Mouse (Mus musculus) hindbrain, embryonic 14.5 days (tissue): Measurements from ENCODE around the gene Tmem210. TPM values are rescaled to one million over a fixed set of nuclear protein-coding genes. Genes with fewer than 3 reads are reported as not detected.
A peak's percentile ranks its signal among the peaks of the same experiment; 100 is the strongest.

Source experiments
- ATAC-seq: fragments of 200-750 bp; cut with Nextera tagmentation; 2 replicates; pipeline ENCODE4 v1.8.0; 2017; ENCODE audit warnings: moderate number of reproducible peaks, mild to moderate bottlenecking, moderate TSS enrichment, moderate library complexity; ENCODE audit not compliant: low FRiP score
- DNase-seq: peaks from one replicate; pipeline ENCODE4 v3.0.0-alpha.2; 2015; ENCODE audit warnings: low spot score
- H3K27ac ChIP-seq: fragments of 300-500 bp; sonication (generic); 2 replicates; pipeline ENCODE4 v1.5.1; 2014; ENCODE audit warnings: mild to moderate bottlenecking, moderate library complexity
- H3K27me3 ChIP-seq: fragments of 300-500 bp; sonication (generic); 2 replicates; pipeline ENCODE4 v1.6.1; 2014; ENCODE audit warnings: mild to moderate bottlenecking, low read length, mixed read lengths; ENCODE audit not compliant: control insufficient read depth, insufficient read depth
- H3K36me3 ChIP-seq: fragments of 300-500 bp; sonication (generic); replicated peaks from 2 replicates; pipeline ENCODE4 v1.6.1; 2014; ENCODE audit not compliant: control insufficient read depth, insufficient read depth
- H3K4me1 ChIP-seq: fragments of 300-500 bp; sonication (generic); replicated peaks from 2 replicates; pipeline ENCODE4 v1.6.1; 2014; ENCODE audit warnings: antibody characterized with exemption, low read length, mixed read lengths; ENCODE audit not compliant: control insufficient read depth, insufficient read depth
- H3K4me2 ChIP-seq: fragments of 300-500 bp; sonication (generic); replicated peaks from 2 replicates; pipeline ENCODE4 v1.6.1; 2014; ENCODE audit warnings: mild to moderate bottlenecking, moderate library complexity
- H3K4me3 ChIP-seq: fragments of 300-500 bp; sonication (generic); replicated peaks from 2 replicates; pipeline ENCODE4 v1.5.1; 2014; ENCODE audit warnings: mild to moderate bottlenecking, low read length
- H3K9ac ChIP-seq: fragments of 300-500 bp; sonication (generic); 2 replicates; pipeline ENCODE4 v1.6.1; 2014
- H3K9me3 ChIP-seq: fragments of 300-500 bp; sonication (generic); 2 replicates; pipeline ENCODE4 v1.6.1; 2016; ENCODE audit warnings: low read length; ENCODE audit not compliant: control insufficient read depth
- WGBS: fragments of 180-500 bp; shearing (Covaris S2); extraction: QIAGEN DNeasy Blood & Tissue Kit; methylation state at CpG from one replicate; pipeline ENCODE4 v1.1.7; 2014; 5-methylcytosine and 5-hydroxymethylcytosine counted together
- polyA plus RNA-seq: library from polyadenylated mRNA; unstranded; fragments of >200 nt; fragmentation: Nextera tagmentation; extraction: Ambion mirVana; gene quantifications from 2 replicates; pipeline ENCODE4 v1.2.1, GENCODE M21; 2014

The Tmem210 gene
- polyA plus RNA-seq, 1 experiment from 2014 or later = not detected

- peaks cover 7% of the 10 kb centered on the region for H3K36me3 ChIP-seq
- 0 out of 2 replicates have a peak, but pooled peaks cover 7% of the 10 kb centered on the region for H3K4me1 ChIP-seq
- peak within 1 kb of the TSS; percentile 72 for H3K9ac ChIP-seq
- peaks cover 50% of the 10 kb centered on the region for H3K27me3 ChIP-seq
- peak within 1 kb of the TSS; percentile 84 for H3K27ac ChIP-seq
- H3K9me3 ChIP-seq = no peaks in the 10 kb centered on the region
- H3K4me2 ChIP-seq = peak within 1 kb of the TSS; percentile 64
- peak; percentile 93 for DNase-seq
- WGBS = 9% methylated on average over 58 of the region's 58 CpGs
- peak within 1 kb of the TSS; percentile 48 for H3K4me3 ChIP-seq
- peak; percentile 91 for ATAC-seq
Observed at GRCm38 (mm10) chr2:25318971-25319773, 31.2 kb downstream of the Tmem210 start, which contains the start of gene Grin1. Gene Grin1 (minus strand): TSS chr2:25319187.

GRCm38 (mm10) chr2:25320084-25320483 lies 32.1 kb downstream of the Tmem210 start:
- DNase-seq (no peak), ATAC-seq (no peak)
- H3K4me1 ChIP-seq = 0 out of 2 replicates have a peak, but pooled peaks cover 7% of the 10 kb centered on the region
- WGBS = 36% methylated on average over 2 of the region's 2 CpGs
- H3K4me2 ChIP-seq = no peak overlapping the region
- no peak overlapping the region for H3K4me3 ChIP-seq
- H3K9me3 ChIP-seq = no peaks in the 10 kb centered on the region
- peaks cover 42% of the 10 kb centered on the region for H3K27me3 ChIP-seq
- H3K9ac ChIP-seq = no peak overlapping the region
- no peak overlapping the region for H3K27ac ChIP-seq
- H3K36me3 ChIP-seq = 0 out of 2 replicates have a peak, but pooled peaks cover under 1% of the 10 kb centered on the region

DNA sequence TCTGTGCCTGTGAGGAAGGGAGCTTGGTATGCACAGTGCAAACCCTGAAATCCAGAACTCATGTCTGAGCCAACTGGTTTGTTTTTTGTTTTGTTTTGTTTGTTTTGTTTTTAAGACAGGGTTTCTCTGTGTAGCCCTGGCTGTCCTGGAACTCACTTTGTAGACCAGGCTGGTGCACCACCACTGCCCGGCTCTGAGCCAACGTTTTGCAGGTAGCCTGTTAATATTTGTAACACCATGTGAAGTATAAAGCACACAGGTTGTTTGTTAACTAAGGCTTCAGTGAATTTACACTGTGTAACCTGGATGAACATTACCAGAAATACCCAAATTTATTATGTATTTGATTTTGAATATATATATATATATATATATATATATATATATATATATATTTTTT lies 38.1 kb downstream of the Tmem210 start:
- Histone ChIP-seq H3K9me3 (no peaks in the 10 kb centered on the region), H3K4me2 (no peak overlapping the region), H3K27ac (no peak overlapping the region), H3K4me3 (no peak overlapping the region), H3K9ac (no peak overlapping the region), H3K27me3 (peaks cover 12% of the 10 kb centered on the region; the same call in 1 of the 2 replicates), H3K4me1 (no peaks in the 10 kb centered on the region), H3K36me3 (no peaks in the 10 kb centered on the region)
- ATAC-seq (no peak), DNase-seq (no peak)
- 76% methylated on average over 2 of the region's 2 CpGs for WGBS

- H3K9ac ChIP-seq = no peak overlapping the region
- no peak overlapping the region for H3K4me2 ChIP-seq
- peaks cover 10% of the 10 kb centered on the region for H3K4me1 ChIP-seq
- peak; percentile 49 for DNase-seq
- no peak for ATAC-seq
- 32% methylated on average over 7 of the region's 7 CpGs for WGBS
- H3K27ac ChIP-seq = no peak overlapping the region
- no peaks in the 10 kb centered on the region for H3K27me3 ChIP-seq
- no peaks in the 10 kb centered on the region for H3K9me3 ChIP-seq
- H3K4me3 ChIP-seq = no peak overlapping the region
- no peaks in the 10 kb centered on the region for H3K36me3 ChIP-seq
Observed at GRCm38 (mm10) chr2:25328440-25328839, 40.5 kb downstream of the Tmem210 start.

GRCm38 (mm10) chr2:25331470-25331869 lies 43.5 kb downstream of the Tmem210 start:
- ATAC-seq (no peak), DNase-seq (no peak)
- H3K9ac ChIP-seq = peak overlapping the region; percentile 97
- H3K27ac ChIP-seq = no peak overlapping the region
- no peaks in the 10 kb centered on the region for H3K9me3 ChIP-seq
- 62% methylated on average over 9 of the region's 9 CpGs for WGBS
- H3K4me3 ChIP-seq = peak overlapping the region; percentile 98
- peak overlapping the region; percentile 91 for H3K4me2 ChIP-seq
- H3K36me3 ChIP-seq = peaks cover 26% of the 10 kb centered on the region
- H3K27me3 ChIP-seq = no peaks in the 10 kb centered on the region
- H3K4me1 ChIP-seq = peaks cover 15% of the 10 kb centered on the region

- Histone ChIP-seq H3K9me3 (no peaks in the 10 kb centered on the region), H3K4me1 (peaks cover 15% of the 10 kb centered on the region), H3K27me3 (no peaks in the 10 kb centered on the region), H3K4me2 (peak within 1 kb of the TSS; percentile 91), H3K9ac (peak within 1 kb of the TSS; percentile 97), H3K27ac (peak within 1 kb of the TSS; percentile 94), H3K4me3 (peak within 1 kb of the TSS; percentile 98), H3K36me3 (peaks cover 36% of the 10 kb centered on the region)
- ATAC-seq (peak; percentile 98), DNase-seq (peak; percentile 100)
- WGBS = under 1% methylated on average over 68 of the region's 78 CpGs
Observed at GRCm38 (mm10) chr2:25332286-25333160, 44.6 kb downstream of the Tmem210 start, which contains the start of gene Man1b1. Gene Man1b1 (plus strand): TSS chr2:25332338.

- WGBS = 88% methylated on average over 2 of the region's 2 CpGs
- peak overlapping the region; percentile 98 for H3K4me3 ChIP-seq
- H3K36me3 ChIP-seq = peaks cover 47% of the 10 kb centered on the region
- H3K4me1 ChIP-seq = peaks cover 15% of the 10 kb centered on the region
- no peaks in the 10 kb centered on the region for H3K27me3 ChIP-seq
- H3K27ac ChIP-seq = no peak overlapping the region
- H3K9ac ChIP-seq = peak overlapping the region; percentile 97
- DNase-seq = no peak
- H3K4me2 ChIP-seq = peak overlapping the region; percentile 91
- H3K9me3 ChIP-seq = no peaks in the 10 kb centered on the region
- ATAC-seq = no peak
Observed at GRCm38 (mm10) chr2:25333569-25333968, 45.6 kb downstream of the Tmem210 start.

- Histone ChIP-seq H3K4me2 (no peak overlapping the region), H3K4me3 (no peak overlapping the region), H3K9me3 (no peaks in the 10 kb centered on the region), H3K36me3 (peaks cover 89% of the 10 kb centered on the region), H3K9ac (no peak overlapping the region), H3K27ac (no peak overlapping the region), H3K27me3 (no peaks in the 10 kb centered on the region), H3K4me1 (peaks cover 7% of the 10 kb centered on the region)
- 93% methylated on average over 6 of the region's 6 CpGs for WGBS
- DNase-seq (no peak), ATAC-seq (no peak)
Observed at GRCm38 (mm10) chr2:25338303-25338702, 50.4 kb downstream of the Tmem210 start.
